Mouse (Mus musculus): Measurements from ENCODE around the gene Slc30a7.

- TF ChIP-seq GATA1 (IDR thresholded peaks at IDR 0.05; ENCODE audit: low read length) = no peak
- no peak for TF ChIP-seq TAL1 (IDR thresholded peaks at IDR 0.05; ENCODE audit: low read length)
Measured at GRCm38 (mm10) chr3:115893166-115893565, 114.0 kb downstream of the Slc30a7 start.

Data from erythroblast, embryonic 14.5 days (primary cell).